Mouse (Mus musculus) liver, postnatal 0 days (tissue): ENCODE data around the gene Pdzrn3.

Experiments
- CTCF ChIP-seq: sonication (generic); IDR thresholded peaks from 2 replicates; pipeline ENCODE4 v1.5.1; 2016; ENCODE audit warnings: antibody characterized with exemption, low read depth
- EP300 ChIP-seq: IDR thresholded peaks from 2 replicates; pipeline ENCODE4 v1.6.1; 2016; ENCODE audit warnings: antibody characterized with exemption, low read depth, mild to moderate bottlenecking

- TF ChIP-seq CTCF (no peak), EP300 (no peak)
Observed at GRCm38 (mm10) chr6:101327196-101327595, 50.5 kb downstream of the Pdzrn3 start.
